Mouse (Mus musculus) forebrain, postnatal 0 days (tissue): Measurements from ENCODE around the gene Smim10l2a. TPM values are rescaled to one million over a fixed set of nuclear protein-coding genes. Genes with fewer than 3 reads are reported as not detected.

Source experiments
- ATAC-seq: fragments of 200-750 bp; cut with Nextera tagmentation; 2 replicates; pipeline ENCODE4 v1.8.0; 2017; ENCODE audit warnings: mild to moderate bottlenecking, moderate library complexity
- DNase-seq: peaks from one replicate; pipeline ENCODE4 v3.0.0-alpha.2; 2015
- H3K27ac ChIP-seq: fragments of 300-500 bp; sonication (generic); 2 replicates; pipeline ENCODE4 v1.5.1; 2014; ENCODE audit warnings: low read depth, mild to moderate bottlenecking, antibody characterized with exemption, low read length, moderate library complexity, mixed read lengths
- H3K27me3 ChIP-seq: fragments of 300-500 bp; sonication (generic); 2 replicates; pipeline ENCODE4 v1.6.1; 2014; ENCODE audit warnings: mild to moderate bottlenecking, low read length, mixed read lengths; ENCODE audit not compliant: insufficient read depth
- H3K36me3 ChIP-seq: fragments of 300-500 bp; sonication (generic); 2 replicates; pipeline ENCODE4 v1.6.1; 2014; ENCODE audit warnings: mild to moderate bottlenecking, moderate library complexity; ENCODE audit not compliant: insufficient read depth
- H3K4me1 ChIP-seq: fragments of 300-500 bp; sonication (generic); 2 replicates; pipeline ENCODE4 v1.6.1; 2014; ENCODE audit warnings: antibody characterized with exemption; ENCODE audit not compliant: insufficient read depth
- H3K4me2 ChIP-seq: fragments of 300-500 bp; sonication (generic); 2 replicates; pipeline ENCODE4 v1.6.1; 2014; ENCODE audit warnings: low read depth, mild to moderate bottlenecking, moderate library complexity
- H3K4me3 ChIP-seq: fragments of 300-500 bp; sonication (generic); 2 replicates; pipeline ENCODE4 v1.5.1; 2014; ENCODE audit warnings: low read depth, low read length, mixed read lengths
- H3K9ac ChIP-seq: fragments of 300-500 bp; sonication (generic); 2 replicates; pipeline ENCODE4 v1.6.1; 2014; ENCODE audit warnings: mild to moderate bottlenecking
- H3K9me3 ChIP-seq: fragments of 300-500 bp; sonication (generic); 2 replicates; pipeline ENCODE4 v1.6.1; 2016; ENCODE audit warnings: low read length
- CTCF ChIP-seq: sonication (generic); IDR thresholded peaks from 2 replicates; pipeline ENCODE4 v1.5.1; 2016; ENCODE audit warnings: antibody characterized with exemption, control low read depth, low read depth
- WGBS: fragments of 180-500 bp; shearing (Covaris S2); extraction: QIAGEN DNeasy Blood & Tissue Kit; methylation state at CpG from one replicate; pipeline ENCODE4 v1.1.7; 2014; 5-methylcytosine and 5-hydroxymethylcytosine counted together
- polyA plus RNA-seq: library from polyadenylated mRNA; unstranded; fragments of >200 nt; fragmentation: Nextera tagmentation; extraction: Ambion mirVana; gene quantifications from 2 replicates; pipeline ENCODE4 v1.2.1, GENCODE M21; 2015
- total RNA-seq: library from RNA; depleted of rRNA; stranded (reverse); fragments of >200 nt; gene quantifications from 2 replicates; pipeline ENCODE4 v1.2.3, GENCODE M21; 2014; rRNA removed

Smim10l2a gene
- total and polyA plus RNA-seq, 2 experiments from 2014 or later = 40.2 to 53.6 TPM

- no peak overlapping the region for H3K27ac ChIP-seq
- 76% methylated on average over 2 of the region's 2 CpGs for WGBS
- no peaks in the 10 kb centered on the region for H3K36me3 ChIP-seq
- H3K9ac ChIP-seq = no peak overlapping the region
- no peak for TF ChIP-seq CTCF
- no peaks in the 10 kb centered on the region for H3K4me1 ChIP-seq
- no peak overlapping the region for H3K4me3 ChIP-seq
- H3K9me3 ChIP-seq = no peaks in the 10 kb centered on the region
- ATAC-seq (no peak), DNase-seq (no peak)
- H3K27me3 ChIP-seq = no peaks in the 10 kb centered on the region
- no peak overlapping the region for H3K4me2 ChIP-seq
Measured at GRCm38 (mm10) chrX:56384142-56384541, 9.8 kb downstream of the Smim10l2a start.

- WGBS = 30% methylated on average over 2 of the region's 2 CpGs
- H3K4me1 ChIP-seq = no peaks in the 10 kb centered on the region
- TF ChIP-seq CTCF = no peak
- H3K36me3 ChIP-seq = no peaks in the 10 kb centered on the region
- H3K27ac ChIP-seq = no peak overlapping the region
- no peaks in the 10 kb centered on the region for H3K27me3 ChIP-seq
- no peak for DNase-seq
- no peak overlapping the region for H3K9ac ChIP-seq
- ATAC-seq = no peak
- no peaks in the 10 kb centered on the region for H3K9me3 ChIP-seq
- H3K4me3 ChIP-seq = no peak overlapping the region
- H3K4me2 ChIP-seq = no peak overlapping the region
Measured at GRCm38 (mm10) chrX:56404646-56405045, 30.3 kb downstream of the Smim10l2a start.

GRCm38 (mm10) chrX:56405482-56405881 lies 31.1 kb downstream of the Smim10l2a start:
- no peaks in the 10 kb centered on the region for H3K4me1 ChIP-seq
- DNase-seq (no peak), ATAC-seq (no peak)
- H3K27me3 ChIP-seq = no peaks in the 10 kb centered on the region
- no peak overlapping the region for H3K4me3 ChIP-seq
- WGBS = 80% methylated on average over 1 of the region's 1 CpGs
- no peak overlapping the region for H3K27ac ChIP-seq
- H3K9me3 ChIP-seq = no peaks in the 10 kb centered on the region
- H3K9ac ChIP-seq = no peak overlapping the region
- no peak for TF ChIP-seq CTCF
- no peaks in the 10 kb centered on the region for H3K36me3 ChIP-seq
- no peak overlapping the region for H3K4me2 ChIP-seq

- no peaks in the 10 kb centered on the region for H3K9me3 ChIP-seq
- no peaks in the 10 kb centered on the region for H3K36me3 ChIP-seq
- H3K4me2 ChIP-seq = no peak overlapping the region
- 59% methylated on average over 5 of the region's 5 CpGs for WGBS
- no peaks in the 10 kb centered on the region for H3K27me3 ChIP-seq
- H3K4me3 ChIP-seq = no peak overlapping the region
- ATAC-seq (no peak), DNase-seq (no peak)
- TF ChIP-seq CTCF = no peak
- no peak overlapping the region for H3K9ac ChIP-seq
- no peak overlapping the region for H3K27ac ChIP-seq
- no peaks in the 10 kb centered on the region for H3K4me1 ChIP-seq
Measured at GRCm38 (mm10) chrX:56406128-56406527, 31.7 kb downstream of the Smim10l2a start.

GRCm38 (mm10) chrX:56416277-56416676 lies 41.9 kb downstream of the Smim10l2a start:
- Histone ChIP-seq H3K9me3 (no peaks in the 10 kb centered on the region), H3K4me2 (no peak overlapping the region), H3K36me3 (no peaks in the 10 kb centered on the region), H3K27me3 (no peaks in the 10 kb centered on the region), H3K9ac (no peak overlapping the region), H3K27ac (no peak overlapping the region), H3K4me1 (no peaks in the 10 kb centered on the region), H3K4me3 (no peak overlapping the region)
- TF ChIP-seq CTCF = no peak
- no peak for ATAC-seq
- WGBS = 76% methylated on average over 3 of the region's 3 CpGs
- no peak for DNase-seq

GRCm38 (mm10) chrX:56417541-56417940 lies 43.2 kb downstream of the Smim10l2a start:
- Histone ChIP-seq H3K27ac (no peak overlapping the region), H3K27me3 (no peaks in the 10 kb centered on the region), H3K4me2 (no peak overlapping the region), H3K36me3 (no peaks in the 10 kb centered on the region), H3K4me3 (no peak overlapping the region), H3K9ac (no peak overlapping the region), H3K9me3 (no peaks in the 10 kb centered on the region), H3K4me1 (no peaks in the 10 kb centered on the region)
- DNase-seq (no peak), ATAC-seq (no peak)
- 0 out of 2 replicates have a peak, but pooled peaks have one; percentile 7 for TF ChIP-seq CTCF
- 70% methylated on average over 4 of the region's 4 CpGs for WGBS

Other genes starting within 250 kb of the Smim10l2a start
- not detected in 2 replicates for gene 3830403N18Rik, start 238.0 kb upstream of the Smim10l2a start, total RNA-seq
- 0.31 and 0.33 TPM in 2 replicates for gene 3830403N18Rik, start 238.0 kb upstream of the Smim10l2a start, polyA plus RNA-seq
- gene Gm773, start 161.7 kb upstream of the Smim10l2a start, total RNA-seq = not detected in 2 replicates
- not detected in 2 replicates for gene Gm773, start 161.7 kb upstream of the Smim10l2a start, polyA plus RNA-seq
- gene Zfp449, start 28.2 kb upstream of the Smim10l2a start, total RNA-seq = 7.2 and 7.7 TPM in 2 replicates
- 1.3 and 2.8 TPM in 2 replicates for gene Zfp449, start 28.2 kb upstream of the Smim10l2a start, polyA plus RNA-seq
- not detected in 2 replicates for gene Gm2174, start 73.4 kb downstream of the Smim10l2a start, total RNA-seq
- gene Gm2174, start 73.4 kb downstream of the Smim10l2a start, polyA plus RNA-seq = 0.57 and 1.6 TPM in 2 replicates
- gene Ints6l, start 80.3 kb downstream of the Smim10l2a start, total RNA-seq = 22.4 and 33.7 TPM in 2 replicates
- gene Ints6l, start 80.3 kb downstream of the Smim10l2a start, polyA plus RNA-seq = 9.8 and 10.1 TPM in 2 replicates
- not detected in 2 replicates for gene Gm10477, start 150.2 kb downstream of the Smim10l2a start, total RNA-seq
- not detected in 2 replicates for gene Gm10477, start 150.2 kb downstream of the Smim10l2a start, polyA plus RNA-seq
- gene Gm648, start 175.0 kb downstream of the Smim10l2a start, total RNA-seq = not detected in 2 replicates
- 0.28 TPM in 1 of 2 replicates, not detected in the other for gene Gm648, start 175.0 kb downstream of the Smim10l2a start, polyA plus RNA-seq
- 59.4 and 71.8 TPM in 2 replicates for gene Mmgt1, start 223.5 kb downstream of the Smim10l2a start, total RNA-seq
- gene Mmgt1, start 223.5 kb downstream of the Smim10l2a start, polyA plus RNA-seq = 31.5 and 36.3 TPM in 2 replicates
- gene Slc9a6, start 235.2 kb downstream of the Smim10l2a start, total RNA-seq = 76.4 and 98.7 TPM in 2 replicates
- gene Slc9a6, start 235.2 kb downstream of the Smim10l2a start, polyA plus RNA-seq = 35.1 and 52.5 TPM in 2 replicates